Mouse (Mus musculus) MEL (cell line): ENCODE data around the gene Adsl.

Experiments used
- EP300 ChIP-seq, 2 experiments: IDR thresholded peaks; 2 replicates each; pipeline ENCODE4 v1.6.1; 2011; ENCODE audit warnings: improper control_type of control experiment in 2 of 2, low read length in 2 of 2, low read depth in 1 of 2, mild to moderate bottlenecking in 1 of 2
- RCOR1 ChIP-seq: IDR thresholded peaks from 2 replicates; pipeline ENCODE4 v1.6.1; 2012; ENCODE audit warnings: low read depth, mild to moderate bottlenecking, inconsistent platforms, low read length, improper control_type of control experiment

GRCm38 (mm10) chr15:80915850-80916249 is 32.4 kb upstream of the Adsl start:
- no peak for TF ChIP-seq EP300 (IDR thresholded peaks at IDR 0.05; ENCODE audit: low read depth in 1 of 2, low read length in 2 of 2)
- TF ChIP-seq RCOR1 = no peak
